Mouse (Mus musculus): ENCODE results near the gene Ntf5. TPM values are rescaled to one million over a fixed set of nuclear protein-coding genes. Genes with fewer than 3 reads are reported as not detected.

Gene Ntf5
- polyA plus RNA-seq, 1 experiment, result 4.6 TPM

DNA sequence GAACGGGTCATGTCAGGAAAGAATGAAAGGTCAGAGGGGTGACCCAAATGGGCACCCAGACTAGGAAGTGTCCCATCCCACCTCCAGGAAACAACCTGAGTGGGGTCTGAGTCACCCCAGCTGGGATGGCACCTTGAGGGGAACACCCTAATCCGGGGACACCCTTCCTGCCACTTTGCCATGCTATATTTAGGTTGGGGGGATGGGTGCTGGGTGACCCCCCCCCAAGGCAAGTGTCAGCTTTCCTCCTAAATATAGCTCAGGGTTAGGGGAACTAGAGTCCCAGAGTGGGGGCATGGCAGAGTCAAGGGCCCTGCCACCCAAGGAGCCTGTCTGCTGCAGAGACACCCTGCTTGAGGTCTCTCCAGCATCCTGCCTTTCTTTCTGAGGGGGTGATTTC, 1.1 kb upstream of the Ntf5 start:
- TF ChIP-seq POLR2A (IDR thresholded peaks at IDR 0.05; ENCODE audit: borderline replicate concordance, extremely low read depth, low read depth, low read length), result no peak
- no peak for TF ChIP-seq CTCF (IDR thresholded peaks at IDR 0.05; ENCODE audit: insufficient read depth, low read length)
- Histone ChIP-seq H3K4me1 (ENCODE audit: control insufficient read depth, insufficient read depth, low read length) (peaks cover 4% of the 10 kb centered on the region; the same call in 1 of the 2 replicates), H3K4me3 (replicated peaks; ENCODE audit: extremely low read depth, low read depth, low read length) (no peak overlapping the region)
- WGBS, result 52% methylated on average over 2 of the region's 2 CpGs
- no peak for DNase-seq

GRCm38 (mm10) chr7:45413864-45414739, 607 bp downstream of the Ntf5 start:
- DNase-seq, result peak; percentile 67
- WGBS, result 2% methylated on average over 27 of the region's 27 CpGs

DNA sequence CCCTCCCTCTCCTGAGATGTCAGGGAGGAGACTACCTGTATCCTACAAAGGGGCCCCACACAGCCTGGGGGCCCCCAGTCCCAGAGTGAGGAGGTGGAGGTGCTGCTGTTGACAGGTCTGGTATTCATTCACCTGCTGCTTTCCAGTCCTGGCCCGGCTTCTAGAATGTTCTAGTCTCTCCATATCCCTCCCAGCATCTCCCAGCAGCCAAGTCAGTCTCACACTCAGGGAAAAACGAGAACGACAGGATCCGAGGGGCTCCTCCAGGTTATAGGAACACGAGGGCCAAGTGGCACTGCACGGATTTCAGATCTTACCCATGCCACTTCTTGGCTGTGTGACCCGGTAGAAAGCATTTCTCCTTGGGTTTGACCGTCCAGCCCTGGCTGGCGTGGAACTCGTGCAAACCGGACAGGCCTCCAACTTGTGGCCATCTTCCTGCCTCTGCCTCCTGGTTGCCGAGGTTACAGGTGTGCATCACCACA, 1.3 kb downstream of the Ntf5 start:
- DNase-seq, result no peak
- TF ChIP-seq CTCF (IDR thresholded peaks at IDR 0.05; ENCODE audit: insufficient read depth, low read length), result no peak
- no peak for TF ChIP-seq POLR2A (IDR thresholded peaks at IDR 0.05; ENCODE audit: borderline replicate concordance, extremely low read depth, low read depth, low read length)
- WGBS, result 33% methylated on average over 12 of the region's 12 CpGs
- Histone ChIP-seq H3K4me1 (ENCODE audit: control insufficient read depth, insufficient read depth, low read length) (peaks cover 4% of the 10 kb centered on the region; the same call in 1 of the 2 replicates), H3K4me3 (replicated peaks; ENCODE audit: extremely low read depth, low read depth, low read length) (no peak overlapping the region)

More at GRCm38 (mm10) chr7:45413864-45414739, 607 bp downstream of the Ntf5 start:
- Histone ChIP-seq H3K4me1 (ENCODE audit: control insufficient read depth, insufficient read depth, low read length) (peaks cover 4% of the 10 kb centered on the region; the same call in 1 of the 2 replicates), H3K4me3 (replicated peaks; ENCODE audit: extremely low read depth, low read depth, low read length) (peak overlapping the region; percentile 10)
- TF ChIP-seq POLR2A (IDR thresholded peaks at IDR 0.05; ENCODE audit: borderline replicate concordance, extremely low read depth, low read depth, low read length) (no peak), CTCF (IDR thresholded peaks at IDR 0.05; ENCODE audit: insufficient read depth, low read length) (no peak)

GRCm38 (mm10) chr7:45415636-45416035, 2.1 kb downstream of the Ntf5 start:
- no peak for TF ChIP-seq CTCF (IDR thresholded peaks at IDR 0.05; ENCODE audit: insufficient read depth, low read length)
- TF ChIP-seq POLR2A (IDR thresholded peaks at IDR 0.05; ENCODE audit: borderline replicate concordance, extremely low read depth, low read depth, low read length), result no peak
- 14% methylated on average over 37 of the region's 37 CpGs for WGBS
- Histone ChIP-seq H3K4me3 (replicated peaks; ENCODE audit: extremely low read depth, low read depth, low read length) (peak overlapping the region; percentile 6), H3K4me1 (ENCODE audit: control insufficient read depth, insufficient read depth, low read length) (peaks cover 4% of the 10 kb centered on the region; the same call in 1 of the 2 replicates)
- peak; percentile 32 for DNase-seq

DNA sequence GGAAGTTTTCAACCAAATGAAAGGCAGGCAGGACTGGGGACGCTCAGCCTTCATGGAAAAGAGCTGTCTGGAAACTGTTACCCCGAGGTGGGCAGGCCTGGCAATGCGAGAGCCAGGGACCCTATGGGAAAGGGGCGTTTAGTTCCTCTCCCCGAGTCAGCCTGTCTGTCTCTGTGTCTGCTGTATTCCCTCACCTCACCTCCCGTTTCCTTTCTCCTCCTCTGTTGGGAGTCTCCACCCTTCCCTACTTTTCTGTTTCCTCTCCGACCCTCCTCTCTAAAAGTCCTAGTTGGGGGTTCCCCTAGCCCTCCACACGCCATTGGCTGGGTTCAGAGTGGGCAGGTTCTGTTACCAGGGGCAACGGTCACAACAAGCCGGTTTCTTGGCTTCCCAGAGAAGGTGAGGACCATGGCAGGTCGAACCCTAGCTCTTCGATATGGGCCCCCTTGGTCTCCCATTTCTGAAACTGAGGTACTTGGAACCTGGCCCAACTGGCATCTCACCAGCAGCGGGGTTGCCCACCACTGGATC, 4.5 kb downstream of the Ntf5 start:
- H3K4me1 ChIP-seq (ENCODE audit: control insufficient read depth, insufficient read depth, low read length), result peaks cover 4% of the 10 kb centered on the region; the same call in 1 of the 2 replicates
- 9% methylated on average over 13 of the region's 13 CpGs for WGBS
- no peak for DNase-seq
- no peak overlapping the region for H3K4me3 ChIP-seq (replicated peaks; ENCODE audit: extremely low read depth, low read depth, low read length)
- TF ChIP-seq CTCF (IDR thresholded peaks at IDR 0.05; ENCODE audit: insufficient read depth, low read length) (no peak), POLR2A (IDR thresholded peaks at IDR 0.05; ENCODE audit: borderline replicate concordance, extremely low read depth, low read depth, low read length) (no peak)

- Histone ChIP-seq H3K4me3 (replicated peaks; ENCODE audit: extremely low read depth, low read depth, low read length) (no peak overlapping the region), H3K4me1 (ENCODE audit: control insufficient read depth, insufficient read depth, low read length) (no peaks in the 10 kb centered on the region)
- 20% methylated on average over 27 of the region's 27 CpGs for WGBS
- TF ChIP-seq POLR2A (IDR thresholded peaks at IDR 0.05; ENCODE audit: borderline replicate concordance, extremely low read depth, low read depth, low read length), result no peak
- TF ChIP-seq CTCF (IDR thresholded peaks at IDR 0.05; ENCODE audit: insufficient read depth, low read length), result no peak
- DNase-seq, result peak; percentile 37
These were observed 6.5 kb downstream of the Ntf5 start for GRCm38 (mm10) chr7:45419859-45420614.

DNA sequence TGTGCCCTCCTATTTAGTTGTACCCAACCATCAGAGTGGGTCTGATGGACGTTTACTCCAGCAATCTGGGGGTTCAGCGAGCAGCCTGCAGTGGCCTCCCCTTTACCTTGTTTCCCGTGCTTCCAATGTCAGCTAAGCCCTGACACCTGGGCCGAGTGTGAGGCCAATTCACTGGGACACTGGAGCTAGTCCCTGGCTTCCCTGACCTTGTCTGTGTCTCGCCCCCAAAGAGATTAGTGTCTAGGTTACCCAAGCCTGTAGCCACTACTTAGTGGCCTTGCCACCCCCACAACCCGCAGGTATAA, 7.1 kb downstream of the Ntf5 start, which contains the start of gene Lhb:
TSS of gene Lhb (plus strand) at position 206 of the 305 bp plus-strand sequence.
- DNase-seq, result no peak
- TF ChIP-seq POLR2A (IDR thresholded peaks at IDR 0.05; ENCODE audit: borderline replicate concordance, extremely low read depth, low read depth, low read length), result no peak
- TF ChIP-seq CTCF (IDR thresholded peaks at IDR 0.05; ENCODE audit: insufficient read depth, low read length), result no peak
- H3K4me3 ChIP-seq (replicated peaks; ENCODE audit: extremely low read depth, low read depth, low read length), result no peak within 1 kb of the TSS
- WGBS, result 74% methylated on average over 6 of the region's 6 CpGs
- no peaks in the 10 kb centered on the region for H3K4me1 ChIP-seq (ENCODE audit: control insufficient read depth, insufficient read depth, low read length)

DNA sequence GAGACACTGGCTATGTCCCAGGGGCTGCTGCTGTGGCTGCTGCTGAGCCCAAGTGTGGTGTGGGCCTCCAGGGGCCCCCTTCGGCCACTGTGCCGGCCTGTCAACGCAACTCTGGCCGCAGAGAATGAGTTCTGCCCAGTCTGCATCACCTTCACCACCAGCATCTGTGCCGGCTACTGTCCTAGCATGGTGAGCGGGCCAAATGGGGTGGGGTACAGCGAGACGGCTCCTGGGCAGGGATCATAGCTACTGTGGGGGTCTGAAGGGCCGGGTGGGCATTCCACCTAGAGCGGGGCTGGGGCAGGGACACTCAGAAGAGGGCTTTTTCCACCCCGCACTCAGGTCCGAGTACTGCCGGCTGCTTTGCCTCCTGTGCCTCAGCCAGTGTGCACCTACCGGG, 7.7 kb downstream of the Ntf5 start:
- WGBS, result 88% methylated on average over 14 of the region's 14 CpGs
- Histone ChIP-seq H3K4me3 (replicated peaks; ENCODE audit: extremely low read depth, low read depth, low read length) (no peak overlapping the region), H3K4me1 (ENCODE audit: control insufficient read depth, insufficient read depth, low read length) (no peaks in the 10 kb centered on the region)
- DNase-seq, result no peak
- TF ChIP-seq CTCF (IDR thresholded peaks at IDR 0.05; ENCODE audit: insufficient read depth, low read length) (no peak), POLR2A (IDR thresholded peaks at IDR 0.05; ENCODE audit: borderline replicate concordance, extremely low read depth, low read depth, low read length) (no peak)

DNA sequence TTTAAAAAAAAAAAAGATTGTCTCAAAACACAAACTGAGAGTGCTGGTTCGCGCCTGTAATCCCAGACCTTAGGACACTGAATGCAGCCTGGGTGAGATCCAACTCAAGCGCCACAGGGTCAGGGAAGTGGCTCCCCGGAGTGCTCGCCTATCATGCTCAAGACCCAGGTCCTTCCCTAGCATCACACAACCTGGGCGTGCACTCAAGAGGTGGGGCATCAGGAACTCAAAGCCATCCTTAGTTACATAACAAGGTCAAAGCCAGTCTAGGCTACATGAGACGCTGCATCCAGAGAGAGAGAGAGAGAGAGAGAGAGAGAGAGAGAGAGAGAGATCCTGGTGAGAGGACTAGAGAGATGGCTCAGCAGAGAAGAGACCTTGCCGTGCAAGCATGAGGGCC, 13.1 kb downstream of the Ntf5 start:
- Histone ChIP-seq H3K4me1 (ENCODE audit: control insufficient read depth, insufficient read depth, low read length) (no peaks in the 10 kb centered on the region), H3K4me3 (replicated peaks; ENCODE audit: extremely low read depth, low read depth, low read length) (no peak overlapping the region)
- WGBS, result 75% methylated on average over 8 of the region's 8 CpGs
- no peak for DNase-seq
- TF ChIP-seq POLR2A (IDR thresholded peaks at IDR 0.05; ENCODE audit: borderline replicate concordance, extremely low read depth, low read depth, low read length) (no peak), CTCF (IDR thresholded peaks at IDR 0.05; ENCODE audit: insufficient read depth, low read length) (no peak)
